Mouse (Mus musculus): ENCODE measurements at regions not wholly inside any gene's neighbourhood (a gene's known extent, or its start where the extent isn't known, plus 50 kb on each side); places are given as distances from the start of the nearest gene placed in this dataset.

DNA sequence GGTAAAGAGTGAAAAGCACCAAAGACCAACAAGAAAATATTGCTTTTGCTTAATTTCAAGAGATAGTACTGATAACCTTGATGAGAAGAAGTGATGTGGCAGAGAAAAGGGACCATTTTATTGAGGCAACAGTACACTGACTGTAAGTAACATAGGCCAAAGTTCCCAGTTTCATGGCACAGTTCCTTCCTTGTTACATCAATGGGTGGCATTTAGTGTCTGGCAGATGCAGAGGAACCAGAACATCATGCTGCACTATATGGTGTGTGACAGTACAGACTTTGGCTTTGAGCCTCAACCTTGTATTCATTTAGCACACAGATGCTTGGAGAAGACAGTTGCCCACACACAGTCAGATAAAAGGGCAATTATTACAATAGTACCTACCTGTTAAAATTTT, 123.7 kb upstream of the Tent5a start:
- DNase-seq (ENCODE audit: low spot score) = no peak

DNA sequence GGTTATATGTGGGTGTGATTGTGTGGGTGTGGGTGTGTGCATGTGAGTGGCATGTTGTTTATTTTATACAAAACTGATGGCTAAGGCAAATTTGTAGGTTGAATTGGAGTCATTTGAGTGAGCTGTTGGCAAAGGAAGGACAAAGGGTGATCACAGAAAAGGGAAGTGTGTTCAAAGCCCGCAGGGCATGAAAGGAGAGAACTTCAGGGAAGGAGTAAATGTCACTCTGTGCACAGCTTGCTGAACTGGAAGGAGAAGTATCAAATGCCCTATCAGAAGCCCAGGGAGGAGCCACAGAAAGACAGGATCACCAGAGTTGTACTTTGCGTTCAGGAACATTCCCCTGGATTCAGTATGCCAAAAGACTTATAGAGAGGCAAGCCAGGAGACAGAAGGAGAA, 122.3 kb upstream of the Tent5a start:
- no peak for DNase-seq (ENCODE audit: low spot score)

DNA sequence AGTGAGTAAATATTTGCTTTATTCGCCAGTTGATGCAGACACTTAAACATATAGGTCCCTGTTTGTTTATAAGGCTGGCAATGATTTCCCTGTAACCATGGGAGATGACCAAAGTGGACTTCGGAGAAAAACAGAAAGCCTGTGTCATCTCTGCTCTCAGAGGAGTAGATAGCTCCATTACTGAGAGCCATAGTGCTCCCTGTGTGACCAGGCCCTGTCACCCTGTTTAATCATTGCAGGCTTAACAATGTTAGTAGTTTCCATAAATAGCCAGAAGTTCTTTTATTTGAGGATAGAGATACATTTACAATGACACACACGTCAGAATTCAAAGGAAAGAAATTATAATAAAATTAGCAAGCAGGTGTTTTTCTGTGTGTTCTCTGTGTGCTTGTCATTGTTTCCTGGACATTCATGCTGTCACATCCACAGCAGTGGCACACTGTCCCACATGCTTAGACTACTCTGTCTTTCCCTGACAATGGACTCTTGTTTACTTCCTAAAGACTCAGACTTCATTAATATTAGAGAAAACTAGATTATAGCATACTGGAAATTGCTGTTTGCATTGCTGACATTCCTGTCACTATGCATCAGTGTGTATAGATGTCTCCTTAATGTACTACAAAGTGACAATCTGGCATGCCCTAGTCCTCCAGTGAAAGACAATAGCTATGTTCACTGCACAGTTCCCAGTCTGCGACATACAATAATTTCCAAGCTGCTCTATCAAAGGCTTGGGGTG, 115.8 kb upstream of the Tent5a start:
- DNase-seq (ENCODE audit: low spot score) = no peak

DNA sequence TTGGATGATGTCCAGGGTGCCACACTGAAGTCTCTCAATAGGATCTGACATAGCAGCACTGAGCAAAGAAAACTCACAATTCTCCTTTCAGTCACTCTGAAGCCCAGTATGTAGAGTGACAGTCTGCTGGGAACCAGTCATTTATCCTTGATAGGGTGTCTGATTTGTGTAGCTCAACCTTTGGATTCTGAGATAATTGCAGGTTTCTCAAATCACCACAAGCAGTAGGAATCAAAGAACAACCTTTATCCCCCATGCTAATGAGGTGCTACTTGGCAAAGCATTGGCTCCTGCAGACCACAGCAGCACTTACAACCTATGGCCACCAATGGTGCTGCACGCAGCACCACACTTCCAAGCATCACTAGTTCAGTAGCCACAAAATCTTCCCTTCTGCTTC, 112.5 kb upstream of the Tent5a start:
- DNase-seq (ENCODE audit: low spot score) = no peak

DNA sequence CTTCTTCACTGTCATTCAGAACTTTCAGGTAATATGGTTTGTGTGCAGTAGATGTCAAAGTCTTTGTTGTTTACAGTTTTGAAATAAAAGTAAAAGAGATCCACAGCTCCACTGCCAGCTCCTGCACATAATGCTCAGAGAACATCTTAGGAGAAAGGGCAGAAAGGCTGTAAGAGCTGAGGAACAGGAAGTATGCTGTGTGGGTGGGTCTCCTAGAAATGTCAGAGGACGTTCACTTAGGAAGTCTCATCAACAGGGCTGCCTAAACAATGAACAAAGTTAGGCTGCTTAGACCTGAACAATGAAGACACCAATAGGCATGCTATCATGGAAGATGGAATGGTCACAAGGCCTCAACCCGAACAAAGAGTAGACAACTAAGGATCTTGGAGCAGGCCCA, 105.1 kb upstream of the Tent5a start:
- no peak for DNase-seq (ENCODE audit: low spot score)

DNA sequence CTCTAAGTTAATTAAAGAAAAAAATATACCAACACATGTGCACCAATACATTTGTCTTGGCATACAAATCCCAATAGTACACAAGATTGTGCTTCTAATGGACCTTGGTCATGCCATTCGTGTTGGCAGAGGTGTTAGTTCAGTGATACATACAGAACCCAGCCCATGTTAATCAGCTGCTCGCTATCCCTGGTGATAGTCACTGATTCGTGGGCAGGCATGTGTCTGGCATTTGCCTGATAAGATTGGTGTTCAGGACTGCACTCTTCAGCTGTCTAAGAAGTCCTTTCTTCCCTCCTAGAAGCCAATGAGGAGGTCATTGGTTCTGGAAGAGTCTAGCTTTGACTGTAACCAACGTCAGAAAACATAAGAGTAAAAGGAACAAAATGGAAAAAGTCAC, 99.7 kb upstream of the Tent5a start:
- no peak for DNase-seq (ENCODE audit: low spot score)

DNA sequence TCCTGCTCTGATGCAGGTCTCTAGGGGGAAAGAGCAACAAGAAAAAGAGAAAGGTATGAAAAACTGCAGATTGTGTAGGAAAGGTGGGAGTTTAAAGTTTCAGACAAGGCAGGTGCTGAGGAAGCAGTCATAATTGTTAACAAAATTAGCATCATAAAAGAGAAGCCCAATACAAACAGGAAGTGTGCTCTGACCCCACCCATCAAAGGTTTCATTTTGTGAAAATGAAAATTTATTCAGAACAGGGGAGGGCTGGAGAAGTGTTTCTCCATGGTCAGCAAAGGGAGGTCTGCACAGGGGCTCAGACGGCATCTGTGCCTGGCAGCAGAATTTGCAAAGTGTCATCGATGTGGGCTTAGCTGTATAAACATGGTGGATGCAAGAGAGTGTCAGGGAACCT, 96.8 kb upstream of the Tent5a start:
- DNase-seq (ENCODE audit: low spot score) = no peak

DNA sequence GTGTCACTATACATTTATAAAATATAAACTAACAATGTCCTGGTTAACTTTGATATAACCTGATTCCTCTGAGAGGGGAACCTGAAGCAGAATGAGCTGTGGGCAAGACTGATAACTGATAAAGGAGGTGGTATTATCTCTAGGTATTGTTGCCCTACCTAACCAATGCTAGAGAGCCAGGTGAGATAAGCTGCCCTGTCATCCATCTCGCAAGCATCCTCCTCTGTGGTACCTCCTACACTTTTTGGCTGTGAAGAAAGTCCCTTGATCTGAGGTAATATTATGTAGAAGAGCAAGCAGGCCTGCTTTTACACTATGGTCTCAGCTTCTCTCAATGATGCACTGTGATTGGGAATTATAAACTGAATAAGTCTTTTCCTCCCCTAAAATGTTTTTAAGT, 87.2 kb upstream of the Tent5a start:
- DNase-seq (ENCODE audit: low spot score) = no peak

DNA sequence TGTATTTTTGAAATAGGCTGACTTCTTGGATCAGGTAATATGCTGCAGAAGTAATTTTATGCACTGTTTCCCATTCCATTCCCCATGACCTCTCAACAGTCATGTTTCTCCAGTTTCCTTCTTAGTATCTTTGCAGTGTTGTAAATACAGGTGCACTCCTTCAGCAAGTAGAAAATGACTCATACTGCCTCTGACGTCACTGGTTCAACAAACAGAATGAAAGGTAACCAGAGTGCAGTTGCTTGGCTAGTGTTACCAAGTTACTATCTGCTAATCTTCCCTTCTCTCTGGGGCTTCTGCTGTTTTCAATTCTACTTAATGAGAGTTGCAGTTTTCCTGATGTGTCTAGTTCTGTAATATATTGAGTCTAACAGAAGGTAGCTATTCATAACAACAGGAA, 86.7 kb upstream of the Tent5a start:
- DNase-seq (ENCODE audit: low spot score) = peak; percentile 32

DNA sequence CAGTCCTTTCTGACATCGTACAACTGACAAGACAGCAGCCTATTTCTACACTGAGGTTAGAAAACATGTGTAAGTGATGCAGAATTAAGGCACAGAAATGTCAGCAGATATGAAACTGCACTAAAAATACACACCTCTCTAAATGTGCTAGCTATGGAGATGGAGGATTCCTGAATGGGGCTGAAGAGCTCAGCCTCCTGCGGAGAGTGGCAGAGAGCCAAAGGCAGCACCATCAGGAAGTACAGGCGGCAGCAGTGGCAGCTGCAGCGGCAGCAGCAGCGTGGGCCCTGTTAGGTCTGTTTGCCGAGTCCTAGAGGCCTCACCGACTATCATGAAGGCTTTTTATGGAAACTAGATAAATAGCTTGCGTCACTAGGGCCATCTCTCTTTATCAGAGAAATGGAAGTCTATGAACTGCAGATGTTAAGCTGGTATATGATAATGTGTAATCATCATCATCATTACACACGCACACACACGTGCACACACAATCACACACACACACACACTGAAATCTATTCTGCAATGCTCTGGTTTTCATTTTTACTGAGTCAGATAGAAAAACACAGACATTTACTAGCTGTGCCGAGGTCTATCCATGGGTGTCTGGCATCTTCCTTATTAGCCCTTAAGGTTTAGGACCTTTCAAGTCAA, 83.6 kb upstream of the Tent5a start:
- DNase-seq (ENCODE audit: low spot score) = peak; percentile 7

DNA sequence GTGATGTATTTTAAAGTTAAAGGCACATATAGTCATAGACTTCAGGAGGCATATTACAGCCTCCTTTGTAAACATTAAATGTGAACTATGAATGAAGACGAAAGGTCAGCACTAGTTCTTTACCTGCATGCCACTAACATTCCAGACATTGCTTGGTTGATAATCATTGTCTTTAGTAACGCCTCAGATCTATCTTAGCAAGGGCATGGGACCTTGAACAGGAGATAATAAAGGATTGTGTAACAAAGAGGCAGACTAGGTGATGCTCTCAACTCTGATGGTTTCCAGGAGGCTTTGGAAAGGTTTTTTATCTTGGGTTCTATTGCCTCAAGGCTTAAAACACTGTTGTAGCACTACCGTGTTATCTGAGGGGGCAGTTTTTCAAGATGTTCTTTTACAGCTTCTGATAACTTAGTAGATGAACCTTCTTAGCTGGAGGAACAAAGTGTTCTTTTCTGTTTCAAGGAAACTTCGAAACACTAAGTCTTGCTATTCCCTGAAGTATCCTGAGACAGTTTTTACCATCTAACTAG, 82.9 kb upstream of the Tent5a start:
- no peak for DNase-seq (ENCODE audit: low spot score)

DNA sequence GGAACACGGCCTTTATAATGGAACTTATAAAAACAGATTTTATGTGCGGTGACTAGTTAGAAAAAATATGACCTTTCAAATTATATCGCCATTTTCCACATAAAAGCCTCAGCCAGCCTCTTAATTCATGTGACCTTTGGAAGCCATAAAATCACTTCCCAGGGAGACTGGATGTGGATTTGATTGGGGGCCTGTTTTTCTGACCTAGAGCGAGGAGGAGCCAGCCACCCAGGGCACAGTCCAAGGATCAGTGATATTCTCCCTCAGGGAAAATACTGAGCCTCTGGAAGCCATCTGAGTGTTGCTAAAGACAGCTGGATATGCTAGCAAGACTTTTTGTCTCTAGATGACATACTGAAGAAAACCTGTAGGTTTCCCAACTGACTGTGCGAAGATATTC, 81.3 kb upstream of the Tent5a start:
- DNase-seq (ENCODE audit: low spot score) = no peak

DNA sequence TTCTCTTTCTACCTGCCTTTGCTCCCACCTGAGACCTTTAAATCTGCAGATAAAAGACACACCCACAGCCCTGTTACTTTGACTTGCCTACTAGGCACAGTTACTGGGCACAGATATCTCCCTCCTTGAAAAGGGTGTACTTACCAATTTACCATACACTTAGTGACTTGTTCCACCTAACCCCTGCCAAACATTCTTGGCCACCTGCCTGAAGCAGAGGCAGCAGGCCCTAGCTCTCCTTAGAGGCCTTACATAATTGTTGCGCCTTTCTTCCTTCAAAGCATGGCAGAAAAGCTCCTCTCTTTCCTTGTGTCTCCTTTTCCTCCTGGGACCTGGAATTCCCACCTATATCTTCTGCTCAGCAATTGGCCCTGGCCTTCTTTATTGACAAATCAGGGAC, 80.4 kb upstream of the Tent5a start:
- no peak for DNase-seq (ENCODE audit: low spot score)

DNA sequence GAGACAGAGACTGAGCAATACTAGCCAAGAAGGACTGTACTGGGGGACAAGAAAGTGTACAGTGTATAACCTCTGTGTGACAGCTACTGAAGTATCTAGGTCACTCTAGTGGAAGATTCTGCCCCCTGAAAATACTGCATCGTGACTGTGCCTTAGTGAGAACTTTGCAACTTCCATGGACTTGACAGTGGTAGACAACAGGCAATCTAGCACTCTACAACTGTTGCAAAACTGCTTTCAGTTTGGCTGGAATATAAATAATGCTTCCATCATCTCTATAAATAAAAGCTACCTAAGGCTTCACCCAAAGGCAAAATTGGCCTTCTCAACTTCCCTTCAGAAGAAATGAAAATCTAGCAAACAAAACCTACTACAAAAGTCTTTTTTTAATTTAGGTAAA, 74.6 kb upstream of the Tent5a start:
- no peak for DNase-seq (ENCODE audit: low spot score)

DNA sequence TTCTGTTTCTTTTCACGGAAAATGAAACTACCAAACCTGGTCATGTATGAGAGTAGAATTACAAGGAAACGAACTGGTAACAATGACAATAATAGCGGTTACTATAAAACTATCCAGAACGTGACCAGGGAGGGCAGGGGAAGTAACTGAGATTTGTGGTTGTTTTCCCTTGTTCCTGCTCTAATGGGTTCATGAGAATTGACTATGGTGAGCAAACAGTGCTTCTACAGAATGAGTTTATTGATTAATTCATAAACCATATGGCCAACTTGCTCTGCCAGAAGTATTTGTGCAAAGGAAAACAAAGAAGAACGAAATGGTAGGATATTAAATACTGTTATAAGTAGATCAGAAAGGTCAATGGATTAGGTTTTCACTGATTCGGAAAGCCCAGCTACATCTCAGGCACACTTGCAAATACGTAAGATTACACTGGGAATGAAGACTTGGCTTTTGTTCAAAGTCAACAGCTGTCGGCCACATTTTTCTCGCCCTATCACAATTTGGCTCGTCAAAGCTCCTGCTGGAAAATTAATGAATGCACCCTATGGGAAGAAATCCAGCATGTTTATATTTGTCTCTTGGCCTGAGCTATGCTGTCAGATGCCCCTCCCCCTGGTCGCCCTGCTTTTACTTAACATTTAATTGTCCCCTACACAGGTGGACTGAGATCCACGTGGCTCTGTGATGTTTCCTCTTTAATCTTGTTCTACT, 73.6 kb upstream of the Tent5a start:
- no peak for DNase-seq (ENCODE audit: low spot score)

DNA sequence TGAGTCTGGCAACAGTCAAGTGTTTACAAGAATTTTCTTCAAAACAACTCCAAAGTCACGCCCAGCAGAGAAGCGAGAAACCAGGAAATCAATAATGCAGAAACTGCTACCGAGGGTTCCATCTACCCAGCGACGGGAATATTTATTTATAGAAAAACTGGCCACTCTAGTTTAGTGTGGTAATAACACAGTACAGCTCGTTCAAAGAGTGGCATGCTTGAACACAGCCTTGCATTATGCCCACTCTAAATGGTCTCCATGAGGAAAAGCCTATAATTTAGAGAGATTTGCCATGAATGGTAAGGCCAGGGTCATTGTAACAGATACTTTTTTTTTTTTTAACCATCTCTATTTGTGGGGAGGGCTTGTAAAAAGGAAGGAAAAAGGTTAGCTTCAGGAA, 67.8 kb upstream of the Tent5a start:
- DNase-seq (ENCODE audit: low spot score) = no peak

DNA sequence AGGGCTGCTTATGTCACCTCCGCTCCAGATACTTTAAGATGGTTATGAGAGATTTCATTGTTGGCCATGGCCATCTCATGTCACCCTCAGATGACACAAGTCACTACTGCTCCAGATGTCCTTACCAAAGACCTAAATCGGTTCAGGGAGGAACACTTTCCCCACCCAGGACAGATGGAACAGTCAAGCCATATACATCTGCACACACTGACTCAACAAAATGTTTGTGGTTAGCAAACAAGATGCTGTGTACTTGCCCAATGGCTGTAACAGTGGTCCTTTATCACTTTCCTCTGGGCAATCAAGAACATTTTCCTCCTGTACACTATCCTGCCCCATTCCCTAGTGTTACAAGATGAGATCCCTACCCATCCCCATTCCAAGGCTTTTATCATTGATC, 64.1 kb upstream of the Tent5a start:
- no peak for DNase-seq (ENCODE audit: low spot score)

DNA sequence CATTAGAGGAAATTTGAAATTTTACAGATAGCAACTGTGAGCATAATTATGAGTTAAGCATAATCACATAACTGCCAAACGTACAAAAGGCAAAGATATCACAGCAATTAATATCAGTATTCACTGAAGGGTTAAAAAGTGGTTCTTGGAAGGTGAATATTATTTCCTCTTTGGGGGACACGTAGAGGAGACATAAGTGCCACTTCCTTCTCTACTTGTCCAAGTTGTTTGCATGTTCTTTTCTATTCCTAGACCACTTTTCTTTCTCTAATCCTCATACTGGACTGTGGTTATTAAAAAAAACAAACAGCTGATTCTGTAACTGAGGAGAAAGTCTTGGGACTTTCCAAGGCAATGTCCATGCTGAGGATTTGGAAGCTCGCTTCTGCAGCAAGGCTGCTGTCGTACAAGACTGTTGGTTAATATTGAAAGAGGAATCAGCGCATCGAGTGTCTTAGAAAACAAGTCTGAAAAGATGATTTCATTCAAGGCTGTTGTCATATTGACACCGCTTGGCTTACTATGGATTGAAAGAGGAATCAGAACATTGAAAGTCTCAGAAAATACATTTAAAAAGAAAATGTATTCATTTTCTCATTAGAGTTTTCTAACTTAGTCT, 61.7 kb upstream of the Tent5a start:
- no peak for DNase-seq (ENCODE audit: low spot score)

DNA sequence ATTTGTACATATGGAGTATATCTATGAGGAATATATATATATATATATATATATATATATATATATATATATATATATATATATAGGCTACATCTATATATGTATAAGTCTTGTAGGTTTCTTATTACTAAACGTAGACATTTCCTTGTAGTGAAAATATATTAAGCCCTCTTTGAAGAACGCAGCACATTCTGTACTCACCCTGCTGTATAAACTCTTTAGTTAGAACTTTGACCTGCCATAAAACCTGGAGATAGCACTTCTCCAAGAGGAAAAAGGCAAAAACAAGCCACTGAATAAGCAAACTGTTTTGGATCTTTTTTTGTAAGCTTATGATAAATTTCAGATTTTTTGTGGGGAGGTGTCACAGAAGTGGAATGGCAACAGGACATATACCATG, 55.3 kb upstream of the Tent5a start:
- DNase-seq (ENCODE audit: low spot score) = no peak

DNA sequence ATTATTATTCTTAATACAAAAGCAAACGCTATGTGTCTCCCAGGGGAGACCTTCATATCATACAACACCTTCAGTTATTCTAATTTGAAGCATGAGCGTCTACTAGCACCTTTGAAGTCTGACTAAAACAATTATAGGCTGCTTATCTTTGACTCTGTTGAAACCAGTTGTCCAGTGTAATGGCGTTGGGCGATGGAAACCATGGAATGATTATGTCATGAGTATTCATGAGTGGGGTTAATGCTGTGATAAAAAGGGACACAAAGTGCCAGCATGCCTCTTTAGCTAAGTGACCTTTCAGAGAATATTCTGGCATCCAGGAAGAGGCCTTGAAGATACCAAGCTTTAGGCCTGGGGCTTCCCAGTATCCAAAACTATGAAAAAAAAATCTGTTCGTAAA, 53.6 kb upstream of the Tent5a start:
- DNase-seq (ENCODE audit: low spot score) = no peak

DNA sequence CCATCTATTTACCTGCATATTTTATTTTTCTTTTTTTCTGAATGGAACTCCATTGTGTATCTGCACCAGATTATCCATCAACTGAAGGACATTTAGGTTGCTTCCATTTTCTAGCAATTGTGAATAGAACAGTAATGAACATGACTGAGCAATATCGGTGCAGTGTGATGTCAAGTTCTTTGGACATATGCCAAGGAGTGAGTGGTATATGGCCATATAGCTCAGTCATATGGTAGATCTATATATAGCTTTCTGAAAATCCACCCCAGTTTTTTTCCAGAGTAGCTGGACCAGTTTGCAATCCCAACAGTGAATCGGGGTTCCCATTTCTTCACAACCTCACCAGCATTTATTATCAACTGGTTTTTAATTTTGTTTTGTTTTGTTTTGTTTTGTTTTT, 52.0 kb upstream of the Tent5a start:
- DNase-seq (ENCODE audit: low spot score) = no peak
